Mouse (Mus musculus): ENCODE data around the gene Pip5kl1.
A peak's percentile ranks its signal among the peaks of the same experiment; 100 is the strongest.

DNA sequence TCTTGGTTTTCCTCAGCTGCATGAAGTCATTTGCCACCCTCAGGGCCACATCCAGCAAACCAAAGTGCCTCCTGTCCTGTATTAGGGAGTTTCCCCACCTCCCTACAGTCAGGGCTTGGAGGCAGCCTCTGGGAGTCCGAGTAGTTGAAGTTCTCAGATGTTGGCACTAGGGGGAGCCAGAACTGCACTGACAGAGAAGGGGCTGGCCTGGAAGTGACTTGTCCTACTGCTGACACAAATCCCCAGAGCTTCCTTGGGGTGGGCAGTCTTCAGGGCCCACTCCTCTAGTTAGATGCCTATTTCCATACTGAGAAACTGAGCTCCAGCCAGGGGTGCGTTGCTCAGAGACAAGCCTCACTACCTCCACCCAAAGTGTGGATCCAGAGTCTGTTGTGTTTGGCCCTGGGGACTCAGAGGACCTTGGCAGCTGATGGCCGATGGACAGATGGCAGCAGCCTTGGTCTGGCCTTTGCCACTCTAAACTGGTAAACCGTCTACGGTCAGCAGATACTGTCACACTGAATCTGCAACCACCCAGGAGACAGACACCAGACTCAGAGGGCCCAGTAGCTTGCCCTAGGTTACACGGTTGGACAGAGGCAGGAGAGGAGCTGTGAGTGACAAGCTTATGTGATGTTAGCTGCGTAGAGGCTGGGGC lies 57.3 kb downstream of the Pip5kl1 start:
- no peak for TF ChIP-seq POLR2A (IDR thresholded peaks at IDR 0.05; ENCODE audit: extremely low read depth, insufficient read depth, low read length)
- peak; percentile 92 for TF ChIP-seq CTCF (IDR thresholded peaks at IDR 0.05; ENCODE audit: low read depth, low read length)
